Mouse (Mus musculus): ENCODE measurements around the gene Tra2a. TPM values are rescaled to one million over a fixed set of nuclear protein-coding genes. Genes with fewer than 3 reads are reported as not detected.

Gene Tra2a
- polyA plus RNA-seq, 1 experiment from 2014 or later: 136 TPM

DNA sequence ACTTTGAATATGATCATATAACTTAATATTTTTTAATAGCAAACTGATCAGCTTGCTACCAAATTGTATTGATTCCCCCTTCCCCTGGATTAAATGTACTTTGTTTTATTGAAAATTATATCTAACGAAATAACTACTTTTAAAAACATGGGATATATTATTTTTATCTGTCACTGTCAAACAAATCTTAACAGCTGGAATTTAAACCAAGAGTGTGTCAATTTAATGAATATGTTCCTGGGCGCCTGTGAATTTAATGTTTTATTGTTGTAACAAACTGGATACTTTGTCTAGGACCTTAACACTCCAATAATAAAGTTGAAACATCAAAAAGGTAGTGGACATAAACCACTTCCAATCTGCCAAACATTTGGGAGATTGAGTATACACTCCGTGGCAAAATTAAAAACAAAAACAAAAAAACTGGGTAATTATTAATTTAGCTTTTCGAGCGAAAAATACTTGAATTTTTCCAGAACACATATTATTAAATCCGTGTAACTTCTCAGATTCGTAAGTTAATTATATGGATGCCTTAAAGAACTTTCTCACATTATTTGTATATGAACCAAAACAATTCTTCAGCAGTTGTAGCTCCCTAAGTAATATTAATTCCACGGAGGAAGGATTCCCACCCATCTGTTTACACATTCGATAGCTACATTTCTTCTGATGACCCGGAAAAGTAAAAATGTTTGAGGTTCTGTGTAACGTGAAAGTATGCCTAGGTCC is 46.9 kb downstream of the Tra2a start:
- peak overlapping the region; percentile 80 for H3K9ac ChIP-seq
- peak overlapping the region; percentile 57 for H3K4me3 ChIP-seq
- peaks cover 22% of the 10 kb centered on the region for H3K4me1 ChIP-seq
- no peak for ATAC-seq (ENCODE audit: insufficient number of reproducible peaks, insufficient read depth, low FRiP score, low TSS enrichment, low read depth)
- H3K27ac ChIP-seq: peak overlapping the region; percentile 95
- 1% methylated on average over 11 of the region's 11 CpGs for WGBS
- H3K36me3 ChIP-seq: no peaks in the 10 kb centered on the region
- H3K9me3 ChIP-seq: no peaks in the 10 kb centered on the region
- no peaks in the 10 kb centered on the region for H3K27me3 ChIP-seq
- peak overlapping the region; percentile 74 for H3K4me2 ChIP-seq

- peak overlapping the region; percentile 92 for H3K4me3 ChIP-seq
- H3K36me3 ChIP-seq: no peaks in the 10 kb centered on the region
- no peaks in the 10 kb centered on the region for H3K27me3 ChIP-seq
- H3K4me1 ChIP-seq: peaks cover 31% of the 10 kb centered on the region
- no peak for ATAC-seq (ENCODE audit: insufficient number of reproducible peaks, insufficient read depth, low FRiP score, low TSS enrichment, low read depth)
- H3K27ac ChIP-seq: peak overlapping the region; percentile 99
- H3K4me2 ChIP-seq: peak overlapping the region; percentile 96
- H3K9me3 ChIP-seq: no peaks in the 10 kb centered on the region
- WGBS: 1% methylated on average over 14 of the region's 14 CpGs
- H3K9ac ChIP-seq: peak overlapping the region; percentile 97
Observed at GRCm38 (mm10) chr6:49215748-49216585, 47.9 kb downstream of the Tra2a start.

GRCm38 (mm10) chr6:49214928-49215747 is 48.7 kb downstream of the Tra2a start, which contains the start of gene Igf2bp3:
Gene Igf2bp3 (minus strand): TSS chr6:49214957.
- peaks cover 37% of the 10 kb centered on the region for H3K4me1 ChIP-seq
- H3K4me3 ChIP-seq: peak within 1 kb of the TSS; percentile 92
- no peaks in the 10 kb centered on the region for H3K9me3 ChIP-seq
- 1% methylated on average over 65 of the region's 68 CpGs for WGBS
- peak; percentile 81 for ATAC-seq (ENCODE audit: insufficient number of reproducible peaks, insufficient read depth, low FRiP score, low TSS enrichment, low read depth)
- peak within 1 kb of the TSS; percentile 97 for H3K9ac ChIP-seq
- no peaks in the 10 kb centered on the region for H3K36me3 ChIP-seq
- peak within 1 kb of the TSS; percentile 99 for H3K27ac ChIP-seq
- peak within 1 kb of the TSS; percentile 96 for H3K4me2 ChIP-seq
- no peaks in the 10 kb centered on the region for H3K27me3 ChIP-seq

GRCm38 (mm10) chr6:49214086-49214927 is 49.5 kb downstream of the Tra2a start:
- no peak for ATAC-seq (ENCODE audit: insufficient number of reproducible peaks, insufficient read depth, low FRiP score, low TSS enrichment, low read depth)
- under 1% methylated on average over 76 of the region's 76 CpGs for WGBS
- Histone ChIP-seq H3K4me1 (peaks cover 39% of the 10 kb centered on the region), H3K27ac (peak overlapping the region; percentile 99), H3K4me2 (peak overlapping the region; percentile 96), H3K27me3 (no peaks in the 10 kb centered on the region), H3K36me3 (no peaks in the 10 kb centered on the region), H3K9me3 (no peaks in the 10 kb centered on the region), H3K9ac (peak overlapping the region; percentile 97), H3K4me3 (peak overlapping the region; percentile 92)

- Histone ChIP-seq H3K9ac (peak overlapping the region; percentile 97), H3K27me3 (no peaks in the 10 kb centered on the region), H3K4me3 (peak overlapping the region; percentile 92), H3K4me1 (peaks cover 46% of the 10 kb centered on the region), H3K4me2 (peak overlapping the region; percentile 96), H3K9me3 (no peaks in the 10 kb centered on the region), H3K36me3 (peaks cover 4% of the 10 kb centered on the region; the same call in 1 of the 2 replicates), H3K27ac (peak overlapping the region; percentile 99)
- under 1% methylated on average over 50 of the region's 50 CpGs for WGBS
- ATAC-seq (ENCODE audit: insufficient number of reproducible peaks, insufficient read depth, low FRiP score, low TSS enrichment, low read depth): no peak
Observed at GRCm38 (mm10) chr6:49213581-49214085, 50.2 kb downstream of the Tra2a start.

GRCm38 (mm10) chr6:49212931-49213580 is 50.8 kb downstream of the Tra2a start:
- peaks cover 52% of the 10 kb centered on the region for H3K4me1 ChIP-seq
- H3K9me3 ChIP-seq: no peaks in the 10 kb centered on the region
- peak overlapping the region; percentile 99 for H3K27ac ChIP-seq
- WGBS: 2% methylated on average over 20 of the region's 20 CpGs
- peak overlapping the region; percentile 92 for H3K4me3 ChIP-seq
- H3K9ac ChIP-seq: peak overlapping the region; percentile 97
- peaks cover 8% of the 10 kb centered on the region; the same call in 1 of the 2 replicates for H3K36me3 ChIP-seq
- H3K27me3 ChIP-seq: no peaks in the 10 kb centered on the region
- peak overlapping the region; percentile 96 for H3K4me2 ChIP-seq
- no peak for ATAC-seq (ENCODE audit: insufficient number of reproducible peaks, insufficient read depth, low FRiP score, low TSS enrichment, low read depth)

- Histone ChIP-seq H3K4me3 (peak overlapping the region; percentile 92), H3K27me3 (no peaks in the 10 kb centered on the region), H3K36me3 (peaks cover 8% of the 10 kb centered on the region; the same call in 1 of the 2 replicates), H3K9me3 (no peaks in the 10 kb centered on the region), H3K4me2 (peak overlapping the region; percentile 96), H3K4me1 (peaks cover 52% of the 10 kb centered on the region), H3K9ac (peak overlapping the region; percentile 97), H3K27ac (peak overlapping the region; percentile 72; the same call in 1 of the 2 replicates)
- 6% methylated on average over 3 of the region's 4 CpGs for WGBS
- ATAC-seq (ENCODE audit: insufficient number of reproducible peaks, insufficient read depth, low FRiP score, low TSS enrichment, low read depth): no peak
Observed at GRCm38 (mm10) chr6:49212141-49212540, 51.7 kb downstream of the Tra2a start.

- WGBS: 12% methylated on average over 5 of the region's 5 CpGs
- peak overlapping the region; percentile 92 for H3K27ac ChIP-seq
- no peaks in the 10 kb centered on the region for H3K9me3 ChIP-seq
- H3K27me3 ChIP-seq: no peaks in the 10 kb centered on the region
- ATAC-seq (ENCODE audit: insufficient number of reproducible peaks, insufficient read depth, low FRiP score, low TSS enrichment, low read depth): no peak
- H3K4me3 ChIP-seq: no peak overlapping the region
- H3K9ac ChIP-seq: no peak overlapping the region
- peaks cover 10% of the 10 kb centered on the region for H3K36me3 ChIP-seq
- peaks cover 52% of the 10 kb centered on the region for H3K4me1 ChIP-seq
- H3K4me2 ChIP-seq: peak overlapping the region; percentile 68
Observed at GRCm38 (mm10) chr6:49211596-49211995, 52.2 kb downstream of the Tra2a start.

GRCm38 (mm10) chr6:49209881-49210854 is 53.7 kb downstream of the Tra2a start:
- Histone ChIP-seq H3K4me3 (peak overlapping the region; percentile 31), H3K9ac (peak overlapping the region; percentile 52; the same call in 1 of the 2 replicates), H3K9me3 (no peaks in the 10 kb centered on the region), H3K27me3 (no peaks in the 10 kb centered on the region), H3K4me1 (peaks cover 52% of the 10 kb centered on the region), H3K4me2 (peak overlapping the region; percentile 68), H3K36me3 (peaks cover 22% of the 10 kb centered on the region), H3K27ac (peak overlapping the region; percentile 92)
- 3% methylated on average over 14 of the region's 14 CpGs for WGBS
- ATAC-seq (ENCODE audit: insufficient number of reproducible peaks, insufficient read depth, low FRiP score, low TSS enrichment, low read depth): peak; percentile 60

Data from embryonic facial prominence, embryonic 13.5 days (tissue).